Mouse (Mus musculus) intestine, embryonic 16.5 days (tissue): ENCODE measurements around the gene Pck2. TPM values are rescaled to one million over a fixed set of nuclear protein-coding genes. Genes with fewer than 3 reads are reported as not detected.
A peak's percentile ranks its signal among the peaks of the same experiment; 100 is the strongest.

Experiments
- ATAC-seq: fragments of 200-750 bp; cut with Nextera tagmentation; 2 replicates; pipeline ENCODE4 v1.8.0; 2017; ENCODE audit warnings: moderate TSS enrichment, moderate library complexity
- H3K27ac ChIP-seq: fragments of 300-500 bp; sonication (generic); 2 replicates; pipeline ENCODE4 v1.5.1; 2014; ENCODE audit warnings: mild to moderate bottlenecking, low read length
- H3K27me3 ChIP-seq: fragments of 300-500 bp; sonication (generic); replicated peaks from 2 replicates; pipeline ENCODE4 v1.6.1; 2014; ENCODE audit warnings: low read length, control low read depth, mixed read lengths; ENCODE audit not compliant: control insufficient read depth, insufficient read depth
- H3K36me3 ChIP-seq: fragments of 300-500 bp; sonication (generic); 2 replicates; pipeline ENCODE4 v1.6.1; 2014; ENCODE audit warnings: low read length, control low read depth; ENCODE audit not compliant: control insufficient read depth, insufficient read depth
- H3K4me1 ChIP-seq: fragments of 300-500 bp; sonication (generic); 2 replicates; pipeline ENCODE4 v1.6.1; 2014; ENCODE audit warnings: low read length, control low read depth, mixed read lengths; ENCODE audit not compliant: control insufficient read depth, insufficient read depth
- H3K4me2 ChIP-seq: fragments of 300-500 bp; sonication (generic); 2 replicates; pipeline ENCODE4 v1.6.1; 2014; ENCODE audit warnings: low read depth, low read length, control low read depth
- H3K4me3 ChIP-seq: fragments of 300-500 bp; sonication (generic); 2 replicates; pipeline ENCODE4 v1.5.1; 2014; ENCODE audit warnings: mild to moderate bottlenecking, low read length
- H3K9ac ChIP-seq: fragments of 300-500 bp; sonication (generic); 2 replicates; pipeline ENCODE4 v1.6.1; 2014; ENCODE audit warnings: low read depth, low read length
- H3K9me3 ChIP-seq: fragments of 300-500 bp; sonication (generic); 2 replicates; pipeline ENCODE4 v1.6.1; 2016; ENCODE audit warnings: low read length, control low read depth; ENCODE audit not compliant: control insufficient read depth
- WGBS: fragments of 180-500 bp; shearing (Covaris S2); extraction: QIAGEN DNeasy Blood & Tissue Kit; methylation state at CpG from one replicate; pipeline ENCODE4 v1.1.7; 2014; 5-methylcytosine and 5-hydroxymethylcytosine counted together
- polyA plus RNA-seq: library from polyadenylated mRNA; unstranded; fragments of >200 nt; fragmentation: Nextera tagmentation; extraction: Ambion mirVana; gene quantifications from 2 replicates; pipeline ENCODE4 v1.2.1, GENCODE M21; 2015

Pck2 gene
- polyA plus RNA-seq, 1 experiment from 2014 or later: 51.8 TPM

DNA sequence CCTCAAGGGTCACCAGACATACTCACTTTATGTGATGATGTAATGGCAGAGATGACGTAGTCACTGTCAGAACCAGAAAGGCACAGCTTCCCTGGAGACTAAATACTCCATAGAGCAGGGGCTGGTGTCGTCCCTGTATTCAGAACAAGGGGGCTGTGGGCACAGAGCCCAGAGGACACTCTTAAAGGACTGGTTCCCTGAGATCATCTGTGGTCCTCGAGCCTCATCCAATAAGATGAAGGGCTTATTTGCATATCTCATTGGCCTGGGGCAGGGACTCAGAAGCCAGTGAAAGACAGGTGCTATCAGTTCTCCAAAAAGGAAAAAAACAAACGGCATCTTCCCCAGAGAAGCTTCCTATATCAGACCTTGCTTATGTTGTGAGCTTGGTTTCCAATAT, 16.0 kb upstream of the Pck2 start:
- ATAC-seq: no peak

DNA sequence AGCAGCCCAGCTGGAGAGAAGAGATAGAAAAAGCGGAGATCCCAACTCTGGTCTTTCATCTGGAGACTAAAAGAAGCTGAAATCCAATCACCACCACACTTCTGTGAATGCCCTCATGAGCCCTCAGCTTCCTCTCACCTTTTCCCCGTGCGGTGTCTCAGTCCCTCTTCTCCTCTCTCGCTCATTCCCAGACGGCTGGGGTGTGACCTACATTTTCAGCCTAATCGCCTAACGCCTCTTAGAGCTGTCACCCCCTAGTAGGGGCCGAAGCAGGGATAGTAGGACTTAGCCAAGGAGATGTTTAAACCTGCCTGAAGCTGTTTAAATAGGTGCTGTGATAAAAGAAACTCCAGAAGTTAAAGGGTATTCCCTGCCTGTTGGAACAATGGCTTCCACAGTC, 15.3 kb upstream of the Pck2 start, which contains the start of gene Nrl:
Gene Nrl, minus strand, starts transcription at position 197 of the 400 bp plus-strand sequence.
- no peak for ATAC-seq
- 25% methylated on average over 8 of the region's 8 CpGs for WGBS
- Histone ChIP-seq H3K27ac (no peak within 1 kb of the TSS), H3K9me3 (no peaks in the 10 kb centered on the region), H3K4me3 (no peak within 1 kb of the TSS), H3K4me2 (no peak within 1 kb of the TSS), H3K9ac (no peak within 1 kb of the TSS), H3K4me1 (peaks cover 4% of the 10 kb centered on the region; the same call in 1 of the 2 replicates), H3K27me3 (peaks cover 34% of the 10 kb centered on the region), H3K36me3 (no peaks in the 10 kb centered on the region)

More for the DNA sequence above, 16.0 kb upstream of the Pck2 start:
- Histone ChIP-seq H3K4me1 (peaks cover 4% of the 10 kb centered on the region; the same call in 1 of the 2 replicates), H3K4me2 (no peak overlapping the region), H3K36me3 (no peaks in the 10 kb centered on the region), H3K27ac (no peak overlapping the region), H3K4me3 (no peak overlapping the region), H3K27me3 (peaks cover 34% of the 10 kb centered on the region), H3K9me3 (no peaks in the 10 kb centered on the region), H3K9ac (no peak overlapping the region)
- WGBS: 51% methylated on average over 4 of the region's 4 CpGs

DNA sequence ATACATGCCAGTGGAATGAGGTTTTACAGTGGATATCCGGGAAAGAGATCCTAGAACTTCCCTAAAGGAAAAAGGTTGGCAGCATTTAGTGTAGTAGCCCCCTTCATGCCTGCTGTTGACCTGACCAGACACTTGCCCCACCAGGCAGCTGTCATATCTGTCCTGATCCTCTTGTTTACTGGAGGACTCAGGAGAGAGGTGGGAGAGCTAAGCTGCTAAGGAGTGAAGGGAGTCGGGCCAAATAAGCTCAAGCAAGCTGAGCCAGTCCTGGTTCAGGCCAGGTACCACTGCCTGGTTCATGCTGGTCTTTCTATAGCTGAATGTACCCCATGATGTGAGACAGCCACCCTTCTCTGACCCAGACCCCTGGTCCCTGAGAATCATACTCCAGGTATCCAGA, 13.4 kb upstream of the Pck2 start:
- Histone ChIP-seq H3K4me1 (no peaks in the 10 kb centered on the region), H3K27ac (no peak overlapping the region), H3K27me3 (peaks cover 26% of the 10 kb centered on the region), H3K9me3 (no peaks in the 10 kb centered on the region), H3K9ac (no peak overlapping the region), H3K4me2 (no peak overlapping the region), H3K4me3 (no peak overlapping the region), H3K36me3 (no peaks in the 10 kb centered on the region)
- WGBS: 64% methylated on average over 2 of the region's 2 CpGs
- ATAC-seq: no peak

DNA sequence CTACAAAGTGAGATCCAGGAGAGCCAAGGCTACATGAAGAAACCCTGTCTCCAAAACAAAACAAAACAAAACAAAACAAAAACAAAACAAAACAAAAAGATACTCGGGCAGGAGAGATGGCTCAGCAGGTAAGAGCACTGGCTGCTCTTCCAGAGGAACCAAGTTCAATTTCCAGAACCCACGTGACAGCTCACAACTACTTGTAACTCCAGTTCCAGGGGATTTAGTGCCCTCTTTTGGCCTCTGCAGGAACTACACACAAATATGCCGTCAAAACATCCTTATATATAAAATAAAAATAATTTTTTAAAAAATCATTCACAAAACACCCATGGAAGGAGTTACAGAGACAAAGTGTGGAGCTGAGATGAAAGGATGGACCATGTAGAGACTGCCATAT, 12.1 kb upstream of the Pck2 start:
- Histone ChIP-seq H3K9ac (no peak overlapping the region), H3K27me3 (peaks cover 18% of the 10 kb centered on the region), H3K36me3 (no peaks in the 10 kb centered on the region), H3K27ac (no peak overlapping the region), H3K4me3 (no peak overlapping the region), H3K4me1 (no peaks in the 10 kb centered on the region), H3K9me3 (no peaks in the 10 kb centered on the region), H3K4me2 (no peak overlapping the region)
- 23% methylated on average over 3 of the region's 3 CpGs for WGBS
- ATAC-seq: no peak

DNA sequence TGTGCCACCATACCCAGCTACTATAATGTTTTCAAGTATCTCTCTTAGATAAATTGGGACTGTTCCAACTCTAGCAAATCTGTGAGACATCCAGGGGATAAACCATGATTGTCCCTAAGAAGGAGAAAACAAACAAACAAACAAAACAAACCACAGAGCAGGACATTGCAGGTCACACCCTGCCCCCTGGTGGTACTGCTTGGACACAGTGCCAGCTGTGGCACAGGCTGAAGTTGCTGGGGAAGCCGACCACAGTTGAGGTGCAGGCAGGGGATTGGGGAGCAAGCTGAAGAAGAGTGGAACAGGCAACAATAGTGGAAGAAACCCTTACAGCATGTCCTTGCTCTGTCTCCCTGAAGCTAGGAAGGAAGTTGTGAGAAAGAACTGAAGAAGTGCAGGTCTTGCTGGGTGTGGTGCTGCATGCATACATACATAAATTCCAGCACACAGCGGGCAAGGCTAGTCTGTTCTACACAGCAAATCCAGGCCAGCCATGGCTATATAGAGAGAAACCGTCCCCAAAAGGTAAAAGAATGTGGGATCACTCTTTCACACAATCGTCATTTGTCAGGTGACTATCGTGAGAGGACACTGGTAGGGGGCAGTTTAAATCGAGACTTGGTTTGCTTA, 3.8 kb upstream of the Pck2 start:
- Histone ChIP-seq H3K27me3 (no peaks in the 10 kb centered on the region), H3K36me3 (no peaks in the 10 kb centered on the region), H3K27ac (no peak overlapping the region), H3K4me2 (no peak overlapping the region), H3K9me3 (no peaks in the 10 kb centered on the region), H3K4me3 (no peak overlapping the region), H3K4me1 (peaks cover 12% of the 10 kb centered on the region), H3K9ac (no peak overlapping the region)
- ATAC-seq: no peak
- WGBS: 45% methylated on average over 6 of the region's 6 CpGs

DNA sequence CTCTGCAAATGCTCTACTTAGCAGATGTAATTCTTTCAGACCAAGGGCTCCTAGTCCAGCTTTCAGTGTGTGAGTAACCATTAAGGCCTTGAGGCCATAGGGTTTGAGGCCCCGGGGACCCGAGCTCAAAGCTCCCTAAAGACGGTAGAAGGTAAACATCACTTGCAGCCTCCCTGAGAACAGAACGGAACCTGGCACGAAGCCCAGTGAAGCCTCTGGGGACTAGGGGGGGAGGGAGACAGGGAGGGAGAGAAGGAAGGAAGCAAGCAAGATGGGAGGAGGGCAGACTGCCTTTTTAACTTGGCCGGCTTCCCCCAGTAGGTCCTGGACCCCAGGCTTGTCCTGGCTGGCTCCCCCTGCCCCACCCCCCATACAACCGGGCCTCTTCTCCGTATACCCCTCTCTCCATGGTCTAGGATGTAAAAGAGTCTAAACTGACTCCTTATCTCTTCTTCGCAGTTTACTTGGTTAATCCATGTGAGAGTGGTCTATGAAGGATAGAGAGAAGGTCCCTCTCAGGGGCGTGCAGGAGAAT, 788 bp downstream of the Pck2 start:
- WGBS: 3% methylated on average over 10 of the region's 10 CpGs

DNA sequence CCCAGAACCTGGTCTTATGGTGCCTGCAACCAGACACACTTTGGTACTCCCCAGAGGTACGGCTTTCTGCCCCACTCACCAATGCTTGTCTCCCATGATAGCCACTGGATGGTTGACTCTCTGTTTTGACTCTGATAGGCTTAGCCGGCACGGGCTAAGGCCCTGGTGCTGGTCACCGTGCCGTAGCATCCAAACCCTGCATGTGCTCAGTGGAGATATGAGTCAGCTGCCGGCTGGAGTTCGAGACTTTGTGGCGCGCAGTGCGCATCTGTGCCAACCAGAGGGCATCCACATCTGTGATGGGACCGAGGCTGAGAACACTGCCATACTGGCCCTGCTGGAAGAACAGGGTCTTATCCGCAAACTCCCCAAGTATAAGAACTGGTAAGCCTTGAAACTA, 2.2 kb downstream of the Pck2 start:
- H3K4me3 ChIP-seq: no peak overlapping the region
- H3K36me3 ChIP-seq: peaks cover 6% of the 10 kb centered on the region
- H3K9me3 ChIP-seq: no peaks in the 10 kb centered on the region
- H3K9ac ChIP-seq: no peak overlapping the region
- 95% methylated on average over 12 of the region's 12 CpGs for WGBS
- peaks cover 16% of the 10 kb centered on the region for H3K4me1 ChIP-seq
- H3K27ac ChIP-seq: no peak overlapping the region
- H3K4me2 ChIP-seq: no peak overlapping the region
- ATAC-seq: no peak
- H3K27me3 ChIP-seq: no peaks in the 10 kb centered on the region

More for the DNA sequence above, 788 bp downstream of the Pck2 start:
- Histone ChIP-seq H3K4me2 (peak overlapping the region; percentile 65), H3K36me3 (peaks cover 6% of the 10 kb centered on the region), H3K4me3 (peak overlapping the region; percentile 74), H3K4me1 (peaks cover 16% of the 10 kb centered on the region), H3K27ac (peak overlapping the region; percentile 95), H3K9me3 (no peaks in the 10 kb centered on the region), H3K9ac (peak overlapping the region; percentile 87), H3K27me3 (no peaks in the 10 kb centered on the region)
- peak; percentile 57 for ATAC-seq

DNA sequence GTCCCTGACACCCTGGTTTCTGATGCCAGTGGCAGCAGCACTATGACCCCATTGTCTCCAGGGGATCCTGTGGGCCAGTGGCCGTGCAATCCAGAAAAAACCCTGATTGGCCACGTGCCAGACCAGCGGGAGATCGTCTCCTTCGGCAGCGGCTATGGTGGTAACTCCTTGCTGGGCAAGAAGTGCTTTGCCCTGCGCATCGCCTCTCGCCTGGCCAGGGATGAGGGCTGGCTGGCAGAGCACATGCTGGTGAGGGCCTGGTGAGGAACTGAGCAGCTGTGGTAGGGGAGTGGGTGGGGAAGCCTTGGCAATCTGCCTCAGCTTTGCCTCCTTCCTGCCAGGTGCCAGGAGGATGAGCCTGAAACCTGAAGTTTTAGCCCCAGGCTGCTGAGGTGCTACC, 4.3 kb downstream of the Pck2 start:
- Histone ChIP-seq H3K27ac (no peak overlapping the region), H3K9ac (no peak overlapping the region), H3K4me3 (no peak overlapping the region), H3K4me1 (peaks cover 16% of the 10 kb centered on the region), H3K27me3 (no peaks in the 10 kb centered on the region), H3K9me3 (no peaks in the 10 kb centered on the region), H3K36me3 (peaks cover 17% of the 10 kb centered on the region), H3K4me2 (no peak overlapping the region)
- ATAC-seq: no peak
- 80% methylated on average over 9 of the region's 9 CpGs for WGBS

DNA sequence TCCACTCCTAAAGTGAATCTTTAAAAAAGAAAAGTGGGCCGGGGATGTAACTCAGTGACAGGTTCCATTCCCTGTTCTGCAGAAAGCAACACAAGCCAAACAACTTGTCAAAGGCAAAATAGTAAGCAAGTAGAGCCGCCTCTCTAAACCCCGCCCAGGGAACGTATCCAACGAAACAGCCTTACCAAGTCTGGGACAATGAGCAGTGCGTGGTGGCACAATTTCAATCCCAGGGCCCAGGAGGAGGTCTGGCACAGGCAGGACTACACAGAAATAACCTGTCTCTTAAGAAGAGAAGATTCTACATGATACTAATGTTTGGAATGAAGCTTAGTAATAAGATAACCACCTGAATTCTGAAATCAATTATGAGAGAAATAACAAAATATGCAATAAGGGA, 10.1 kb downstream of the Pck2 start:
- H3K27me3 ChIP-seq: no peaks in the 10 kb centered on the region

More for the DNA sequence above, 10.1 kb downstream of the Pck2 start:
- Histone ChIP-seq H3K4me3 (no peak overlapping the region), H3K4me1 (peaks cover 3% of the 10 kb centered on the region; the same call in 1 of the 2 replicates), H3K9ac (no peak overlapping the region), H3K27ac (no peak overlapping the region), H3K9me3 (no peaks in the 10 kb centered on the region), H3K36me3 (peaks cover 15% of the 10 kb centered on the region), H3K4me2 (no peak overlapping the region)
- no peak for ATAC-seq
- WGBS: 87% methylated on average over 6 of the region's 6 CpGs
